Mouse (Mus musculus): ENCODE measurements around the gene Fn3krp.
A peak's percentile ranks its signal among the peaks of the same experiment; 100 is the strongest.

Gene Fn3krp

DNA sequence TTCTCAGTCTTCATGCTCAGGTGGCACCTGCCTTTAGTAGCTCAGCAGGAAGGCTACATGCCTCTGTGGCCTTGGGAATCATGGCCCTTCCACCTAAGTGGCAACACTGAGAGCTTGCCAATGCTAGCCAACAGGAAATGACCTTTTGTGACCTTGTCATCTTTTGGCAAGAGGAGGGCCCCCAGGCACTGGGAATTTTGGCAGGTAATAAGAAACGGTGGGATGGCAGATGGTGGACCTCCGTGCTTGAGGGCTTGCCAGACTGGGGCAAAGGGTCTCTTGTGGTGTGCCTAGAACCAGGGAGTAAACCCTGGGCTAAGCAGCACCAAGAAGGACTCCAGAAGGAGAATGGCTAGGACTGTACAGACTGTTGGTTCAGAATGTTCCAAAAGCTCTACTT is 20.9 kb downstream of the Fn3krp start:
- DNase-seq (ENCODE audit: low read depth) = no peak

DNA sequence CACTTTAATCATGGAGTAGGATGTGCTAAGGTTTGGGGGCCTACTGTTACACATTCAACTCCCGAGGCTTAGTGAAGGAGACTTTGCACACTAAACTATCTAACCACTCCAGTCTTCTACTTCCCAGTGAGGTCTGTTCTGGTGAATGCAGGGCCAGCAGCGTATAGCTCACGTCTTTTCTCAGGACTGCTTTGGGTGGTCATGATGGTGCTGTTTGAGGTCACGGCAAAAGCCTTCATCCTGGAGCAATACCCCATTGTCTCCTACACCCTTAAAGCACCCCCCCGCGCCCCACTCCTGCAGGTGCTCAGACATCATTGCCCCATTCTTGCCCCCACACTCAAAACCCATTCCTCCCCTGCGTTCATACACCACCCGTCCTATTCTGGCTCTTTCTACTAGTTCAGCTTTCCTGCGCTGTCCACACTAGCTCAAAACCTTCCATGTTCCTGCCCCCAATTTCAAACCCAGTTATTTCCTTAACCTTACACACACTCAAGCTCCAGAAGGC is 30.1 kb downstream of the Fn3krp start:
- DNase-seq (ENCODE audit: low read depth) = no peak

DNA sequence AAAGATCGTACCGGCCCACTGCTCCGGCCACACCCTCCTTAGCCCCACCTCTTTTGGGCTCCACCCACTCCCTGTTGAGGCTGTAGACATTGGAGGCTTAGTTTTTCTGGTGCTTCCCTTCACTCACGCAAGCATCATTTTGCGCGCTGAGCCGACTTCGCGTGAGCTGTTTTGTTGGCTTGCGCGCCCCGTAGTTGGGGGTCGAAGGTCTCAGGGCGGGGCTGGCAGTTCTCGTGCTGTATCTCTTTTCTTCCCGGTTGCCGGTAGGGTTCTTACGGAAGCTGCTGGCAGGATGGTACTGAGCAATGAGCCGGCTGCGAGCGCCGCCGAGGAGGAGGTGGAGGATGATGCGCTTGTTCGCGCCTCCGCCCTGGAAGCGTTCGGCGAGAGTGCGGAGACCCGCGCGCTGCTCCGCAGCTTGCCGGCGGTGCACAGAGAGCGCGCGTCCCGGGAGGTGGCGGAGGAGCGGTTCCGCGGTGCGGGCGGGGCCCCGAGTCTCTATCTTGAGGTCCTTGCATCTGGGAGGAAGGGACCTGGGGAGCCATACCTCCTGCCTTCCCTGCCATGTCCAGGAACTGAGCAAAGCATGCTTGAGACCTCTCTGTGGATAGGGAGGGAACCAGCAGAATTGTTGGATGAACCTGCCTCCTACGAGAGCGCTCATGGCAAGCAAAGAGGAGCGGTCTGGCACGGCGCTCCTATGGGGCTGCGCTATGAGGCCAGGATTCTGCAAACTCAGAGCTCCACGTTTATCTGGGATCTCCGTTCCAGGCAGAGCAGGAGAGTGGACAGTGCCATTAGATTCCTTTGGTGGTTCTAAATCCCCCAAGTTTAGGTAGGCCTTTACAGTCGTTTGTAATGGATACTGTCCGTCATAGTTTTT is 30.8 kb downstream of the Fn3krp start, which contains the start of gene Tbcd:
Tbcd (plus strand) TSS at position 197 of the 883 bp plus-strand sequence.
- peak; percentile 77 for DNase-seq (ENCODE audit: low read depth)

DNA sequence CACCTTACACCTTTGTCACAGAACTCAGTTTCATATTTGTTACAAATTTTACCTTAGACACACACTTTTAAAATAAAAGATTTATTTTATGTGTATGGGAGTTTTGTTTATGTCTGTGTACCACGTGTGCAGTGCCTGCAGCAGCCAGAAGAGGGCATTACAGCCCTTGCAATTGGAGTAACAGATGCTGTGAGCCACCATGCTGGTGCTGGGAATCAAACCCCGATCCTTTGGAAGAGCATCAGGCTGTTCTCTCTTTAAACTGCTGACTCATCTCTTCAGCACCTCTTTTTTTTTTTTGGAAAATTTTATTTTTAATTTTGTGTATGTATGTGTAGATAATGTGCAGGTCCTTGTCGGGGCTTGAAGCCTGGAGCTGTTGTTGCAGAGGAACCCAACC is 36.7 kb downstream of the Fn3krp start:
- no peak for DNase-seq (ENCODE audit: low read depth)

DNA sequence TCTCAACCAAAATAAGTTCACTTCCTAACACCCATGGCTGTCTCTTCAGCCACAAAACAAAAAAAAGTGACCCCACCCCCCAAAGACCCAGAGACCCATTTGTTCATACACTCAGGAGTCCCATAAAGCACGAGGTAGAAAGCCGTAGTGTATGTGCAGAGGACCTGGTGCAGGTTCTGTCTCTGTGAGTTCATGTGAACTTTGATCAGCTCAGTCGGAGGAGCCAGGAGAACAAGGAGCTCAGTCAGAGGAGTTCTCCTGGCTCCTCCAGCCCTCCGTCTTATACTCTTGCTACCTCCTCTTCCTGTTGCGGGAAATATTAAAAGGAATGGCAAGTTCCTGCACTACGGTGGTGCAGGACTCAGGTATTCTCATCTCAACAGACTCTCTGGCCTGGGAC is 46.2 kb downstream of the Fn3krp start:
- DNase-seq (ENCODE audit: low read depth) = no peak

DNA sequence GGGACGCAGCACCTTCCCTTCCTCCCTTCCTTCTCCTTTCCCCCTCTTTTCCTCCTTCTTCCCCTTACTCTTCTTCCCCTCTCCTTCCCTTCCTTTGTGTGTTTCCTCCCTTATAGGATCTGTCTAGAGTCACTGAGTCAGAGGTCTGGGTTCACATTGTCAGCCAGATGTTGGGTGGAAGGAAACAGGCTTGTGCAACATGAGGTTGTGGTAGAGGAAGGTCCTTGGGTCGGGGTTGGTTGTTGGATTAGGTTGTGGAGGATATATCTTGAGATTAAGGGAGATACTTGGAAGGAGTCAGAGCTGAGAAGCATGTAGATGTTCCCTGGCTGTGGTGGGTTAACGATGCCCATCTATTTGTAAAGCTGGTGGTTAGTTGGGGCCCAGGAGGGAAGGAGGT is 53.6 kb downstream of the Fn3krp start:
- no peak for DNase-seq (ENCODE audit: low read depth)

DNA sequence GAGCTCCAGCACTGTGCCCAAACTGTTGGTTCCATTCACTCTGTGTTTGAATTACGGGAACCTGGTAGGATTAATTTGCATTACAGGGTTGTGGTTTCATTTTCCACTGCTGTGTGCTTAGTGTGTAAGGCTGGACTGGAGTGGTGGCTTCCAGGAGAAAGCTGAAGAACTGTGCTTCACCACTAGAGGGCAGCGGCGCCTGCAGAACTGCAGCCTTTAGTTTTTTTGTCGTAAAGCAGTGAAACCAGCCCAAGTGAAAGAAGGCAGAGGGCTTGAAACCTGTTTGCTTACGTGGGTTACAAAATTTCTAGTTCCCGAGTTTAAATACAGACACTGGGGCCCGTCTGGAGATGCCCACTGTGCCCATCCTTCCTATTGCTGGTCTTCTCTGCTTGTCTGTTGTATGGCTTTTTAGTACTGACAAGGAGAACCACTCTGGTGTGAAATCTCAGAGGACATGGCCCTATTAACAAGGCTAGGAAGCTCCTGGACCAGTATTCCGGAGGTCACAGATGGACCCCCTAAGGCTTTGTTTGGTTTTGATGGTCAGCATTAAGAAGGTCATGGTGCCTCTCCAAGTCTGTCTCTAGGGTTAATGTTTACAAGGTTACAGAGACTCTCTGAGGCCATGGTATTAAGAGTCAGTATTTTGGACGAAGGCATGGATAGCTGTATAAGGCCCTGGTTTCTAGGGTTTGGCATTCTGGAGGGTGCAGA is 54.7 kb downstream of the Fn3krp start:
- DNase-seq (ENCODE audit: low read depth) = peak; percentile 55

DNA sequence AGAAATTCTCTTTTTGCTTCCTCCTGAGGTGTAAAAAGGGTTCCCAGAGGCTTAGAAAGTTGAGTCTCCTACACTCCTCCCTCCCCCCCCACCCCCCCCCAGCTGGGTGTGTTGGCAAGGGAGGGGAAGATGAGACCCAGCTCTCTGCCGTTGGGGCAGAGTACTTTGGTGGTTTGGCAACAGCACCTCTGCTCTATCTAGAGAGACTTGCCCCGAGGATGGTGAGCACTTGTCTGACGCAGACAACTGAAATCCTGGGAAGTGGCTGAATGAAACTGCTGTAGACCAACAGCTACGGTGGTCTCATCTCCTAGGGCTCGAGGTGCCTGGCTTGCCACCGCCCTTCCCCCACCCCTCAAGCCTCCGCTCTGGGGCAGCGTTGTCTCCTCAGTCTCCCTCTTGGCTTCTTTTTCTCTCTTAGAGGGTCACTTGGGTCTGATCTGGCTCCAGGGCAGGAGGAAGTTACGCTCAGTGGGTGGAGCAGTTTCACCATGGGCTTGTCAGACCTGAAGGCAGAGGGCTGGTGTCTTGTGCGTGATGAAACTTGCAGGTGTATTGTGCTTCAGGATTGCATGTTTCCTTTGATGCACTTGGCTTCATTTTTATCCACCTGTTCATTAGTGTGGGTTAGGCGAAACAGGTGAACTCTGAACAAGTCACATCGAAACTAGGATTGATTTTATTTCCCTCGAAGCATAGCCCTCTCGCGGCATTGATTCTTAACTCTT is 58.4 kb downstream of the Fn3krp start:
- no peak for DNase-seq (ENCODE audit: low read depth)

All from fibroblast of lung, adult 2 months (primary cell).